Mouse (Mus musculus) liver, embryonic 14.5 days (tissue): ENCODE results near the gene S1pr1. TPM values are rescaled to one million over a fixed set of nuclear protein-coding genes. Genes with fewer than 3 reads are reported as not detected.

Experiments used
- ATAC-seq: fragments of 200-750 bp; cut with Nextera tagmentation; 2 replicates; pipeline ENCODE4 v1.8.0; 2017; ENCODE audit warnings: moderate number of reproducible peaks, mild to moderate bottlenecking, moderate library complexity; ENCODE audit not compliant: insufficient read depth
- DNase-seq, 3 experiments: peaks; one replicate each; pipeline ENCODE4 v3.0.0-alpha.2; 2012 to 2013; ENCODE audit warnings: low read depth in 3 of 3, low spot score in 3 of 3
- H3K27ac ChIP-seq: fragments of 300-500 bp; sonication (generic); 2 replicates; pipeline ENCODE4 v1.5.1; 2014; ENCODE audit warnings: moderate library complexity, mild to moderate bottlenecking, control low read depth, inconsistent platforms
- H3K27me3 ChIP-seq: fragments of 300-500 bp; sonication (generic); 2 replicates; pipeline ENCODE4 v1.6.1; 2014; ENCODE audit warnings: mild to moderate bottlenecking, low read length, moderate library complexity; ENCODE audit not compliant: control insufficient read depth, insufficient read depth
- H3K36me3 ChIP-seq: fragments of 300-500 bp; sonication (generic); replicated peaks from 2 replicates; pipeline ENCODE4 v1.6.1; 2014; ENCODE audit warnings: low read depth; ENCODE audit not compliant: control insufficient read depth, insufficient read depth
- H3K4me1 ChIP-seq, 2 experiments: fragments of 200-500 bp in 1 of 2; fragments of 300-500 bp in 1 of 2; sonication (generic) in 1 of 2; replicated peaks; 2 replicates each; pipeline ENCODE4 v1.6.1; 2012 to 2014; ENCODE audit warnings: antibody characterized with exemption in 1 of 2, inconsistent platforms in 1 of 2, low read length in 1 of 2; ENCODE audit not compliant: control insufficient read depth in 2 of 2, insufficient read depth in 2 of 2
- H3K4me2 ChIP-seq: fragments of 300-500 bp; sonication (generic); 2 replicates; pipeline ENCODE4 v1.6.1; 2014; ENCODE audit warnings: low read depth, mild to moderate bottlenecking, control low read depth, moderate library complexity
- H3K4me3 ChIP-seq, 2 experiments: fragments of 200-500 bp in 1 of 2; fragments of 300-500 bp in 1 of 2; sonication (generic) in 1 of 2; 2 replicates each; pipeline ENCODE4 v1.5.1; 2012 to 2014; ENCODE audit warnings: low read depth in 2 of 2, low read length in 2 of 2, mild to moderate bottlenecking in 2 of 2, control low read depth in 1 of 2, inconsistent platforms in 1 of 2, moderate library complexity in 1 of 2; ENCODE audit not compliant: insufficient read depth in 1 of 2
- H3K9ac ChIP-seq: fragments of 300-500 bp; sonication (generic); replicated peaks from 2 replicates; pipeline ENCODE4 v1.6.1; 2014; ENCODE audit warnings: mild to moderate bottlenecking, control low read depth, moderate library complexity
- H3K9me3 ChIP-seq: fragments of 300-500 bp; sonication (generic); 2 replicates; pipeline ENCODE4 v1.6.1; 2016; ENCODE audit warnings: low read length, mixed read lengths; ENCODE audit not compliant: control insufficient read depth
- CTCF ChIP-seq: IDR thresholded peaks from 2 replicates; pipeline ENCODE4 v1.5.1; 2016; ENCODE audit warnings: antibody characterized with exemption, low read depth, control low read depth
- EP300 ChIP-seq: IDR thresholded peaks from 2 replicates; pipeline ENCODE4 v1.6.1; 2016; ENCODE audit warnings: antibody characterized with exemption, low read depth
- WGBS: fragments of 180-500 bp; shearing (Covaris S2); extraction: QIAGEN DNeasy Blood & Tissue Kit; methylation state at CpG from one replicate; pipeline ENCODE4 v1.1.7; 2014; ENCODE audit not compliant: insufficient replicate concordance; 5-methylcytosine and 5-hydroxymethylcytosine counted together
- polyA plus RNA-seq, 2 experiments: library from polyadenylated mRNA; depleted of rRNA in 1 of 2; stranded (reverse) in 1 of 2; unstranded in 1 of 2; fragments of >200 nt; fragmentation: Nextera tagmentation in 1 of 2; extraction: Ambion mirVana in 1 of 2; gene quantifications; 2 replicates each; pipeline versions ENCODE4 v1.2.1 to v1.2.3; 2012 to 2014

Gene S1pr1
- polyA plus RNA-seq, 2 experiments: 5.6 to 5.9 TPM

DNA sequence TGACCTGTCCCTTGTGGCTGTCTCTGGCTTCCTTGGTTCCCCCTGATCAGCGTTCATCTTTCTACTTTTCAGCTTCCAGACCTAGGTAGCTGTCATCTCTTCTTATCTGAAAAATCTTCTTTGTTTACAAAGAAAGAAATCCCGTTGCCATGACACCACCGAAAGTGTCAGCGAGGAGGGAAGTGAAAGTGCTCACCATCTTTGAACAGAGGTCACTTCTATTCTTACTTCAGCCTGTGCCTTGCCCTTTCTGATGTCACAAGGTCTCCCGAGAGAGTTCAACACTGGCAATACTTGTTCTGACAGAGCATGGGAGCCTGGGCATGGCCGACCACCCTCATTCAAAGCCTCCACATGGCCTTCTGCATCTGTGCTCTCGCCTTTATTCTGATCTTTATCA is 14.3 kb upstream of the S1pr1 start:
- no peak for ATAC-seq
- no peaks in the 10 kb centered on the region for H3K36me3 ChIP-seq
- H3K27me3 ChIP-seq: no peaks in the 10 kb centered on the region
- no peaks in the 10 kb centered on the region for H3K4me1 ChIP-seq
- no peak for DNase-seq
- H3K9ac ChIP-seq: no peak overlapping the region
- H3K27ac ChIP-seq: no peak overlapping the region
- H3K4me2 ChIP-seq: no peak overlapping the region
- no peak overlapping the region for H3K4me3 ChIP-seq
- H3K9me3 ChIP-seq: no peaks in the 10 kb centered on the region
- 48% methylated on average over 7 of the region's 7 CpGs for WGBS
- TF ChIP-seq CTCF (no peak), EP300 (no peak)

DNA sequence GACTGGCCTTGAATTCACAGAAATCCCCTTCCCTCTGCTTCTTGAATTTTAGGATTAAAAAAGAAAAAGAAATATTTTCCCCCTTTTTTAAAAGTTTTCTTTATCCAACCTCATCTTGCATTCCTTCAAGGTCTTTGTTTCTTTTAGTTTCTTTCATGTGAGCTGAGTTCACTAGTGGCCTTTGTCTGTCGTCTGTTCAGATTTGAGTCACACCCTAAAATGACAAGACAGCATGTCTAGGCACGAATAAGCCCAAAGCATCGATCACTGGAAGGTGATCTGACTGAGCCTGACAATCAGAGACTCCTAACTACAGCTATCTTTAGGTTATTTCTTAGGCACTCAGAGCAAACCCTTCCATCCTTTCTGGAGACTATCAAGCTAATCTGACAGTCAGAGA is 13.3 kb upstream of the S1pr1 start:
- no peak overlapping the region for H3K4me3 ChIP-seq
- 49% methylated on average over 3 of the region's 3 CpGs for WGBS
- no peak overlapping the region for H3K4me2 ChIP-seq
- no peak overlapping the region for H3K27ac ChIP-seq
- no peaks in the 10 kb centered on the region for H3K4me1 ChIP-seq
- no peak overlapping the region for H3K9ac ChIP-seq
- H3K9me3 ChIP-seq: no peaks in the 10 kb centered on the region
- DNase-seq (no peak), ATAC-seq (no peak)
- no peaks in the 10 kb centered on the region for H3K36me3 ChIP-seq
- TF ChIP-seq EP300: no peak
- no peak for TF ChIP-seq CTCF
- H3K27me3 ChIP-seq: no peaks in the 10 kb centered on the region

GRCm38 (mm10) chr3:115718886-115719285 is 4.0 kb upstream of the S1pr1 start:
- DNase-seq (no peak), ATAC-seq (no peak)
- no peak for TF ChIP-seq CTCF
- no peak for TF ChIP-seq EP300
- no peaks in the 10 kb centered on the region for H3K9me3 ChIP-seq
- no peak overlapping the region for H3K9ac ChIP-seq
- H3K4me1 ChIP-seq: peaks cover 13 to 15% of the 10 kb centered on the region in 2 experiments
- H3K4me3 ChIP-seq: no peak overlapping the region
- no peaks in the 10 kb centered on the region for H3K36me3 ChIP-seq
- no peak overlapping the region for H3K4me2 ChIP-seq
- WGBS: 60% methylated on average over 6 of the region's 6 CpGs
- H3K27ac ChIP-seq: no peak overlapping the region
- H3K27me3 ChIP-seq: no peaks in the 10 kb centered on the region

DNA sequence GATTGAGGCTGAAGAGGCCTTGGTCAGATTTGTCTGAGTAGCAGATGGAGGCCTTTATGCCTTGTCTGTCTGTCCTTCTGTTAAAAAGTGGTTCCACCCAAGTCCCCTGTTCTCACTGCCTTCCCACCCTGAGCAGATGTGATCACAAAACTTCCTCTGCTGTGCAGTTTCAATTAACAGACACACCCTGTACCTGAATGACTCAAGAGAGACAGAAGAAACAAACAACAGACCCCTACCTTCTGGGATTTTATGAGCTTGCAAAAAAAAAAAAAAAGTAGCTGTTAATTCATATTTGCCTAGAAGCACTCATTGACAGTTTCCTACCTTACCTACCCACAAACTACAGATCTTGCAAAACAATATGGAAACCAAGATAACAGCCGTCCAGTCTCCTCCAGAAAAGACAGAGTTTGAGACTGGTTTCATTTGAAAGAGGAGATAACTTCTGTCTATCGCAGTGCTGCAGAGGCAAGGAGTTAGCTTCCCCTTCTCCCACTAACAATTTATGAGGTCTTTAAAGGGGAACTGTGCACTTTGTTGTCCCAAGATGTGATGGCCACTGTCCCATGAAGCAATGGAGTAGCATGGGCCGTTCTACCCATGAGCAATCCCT is 1.1 kb upstream of the S1pr1 start:
- H3K9ac ChIP-seq: no peak overlapping the region; the same call in 1 of the 2 replicates
- WGBS: 10% methylated on average over 3 of the region's 3 CpGs
- H3K36me3 ChIP-seq: no peaks in the 10 kb centered on the region
- peak overlapping the region; percentile 99 for H3K4me2 ChIP-seq
- H3K27ac ChIP-seq: peak overlapping the region; percentile 20
- peak overlapping the region in 1 of 2 experiments; percentile 65; a peak in 2 of 4 replicates for H3K4me3 ChIP-seq
- TF ChIP-seq CTCF (no peak), EP300 (peak; percentile 63)
- H3K9me3 ChIP-seq: no peaks in the 10 kb centered on the region
- ATAC-seq (peak; percentile 71), DNase-seq (peak; percentile 37 to 57 (median 42))
- no peaks in the 10 kb centered on the region for H3K27me3 ChIP-seq
- H3K4me1 ChIP-seq: peaks cover 13 to 22% of the 10 kb centered on the region in 2 experiments

GRCm38 (mm10) chr3:115714049-115714435 is 830 bp downstream of the S1pr1 start:
- WGBS: 1% methylated on average over 5 of the region's 5 CpGs
- TF ChIP-seq CTCF (no peak), EP300 (no peak)
- H3K4me3 ChIP-seq: peak overlapping the region; percentile 65 to 66

More at GRCm38 (mm10) chr3:115714049-115714435, 830 bp downstream of the S1pr1 start:
- no peaks in the 10 kb centered on the region for H3K27me3 ChIP-seq
- H3K9me3 ChIP-seq: no peaks in the 10 kb centered on the region
- no peaks in the 10 kb centered on the region for H3K36me3 ChIP-seq
- peaks cover 13 to 22% of the 10 kb centered on the region in 2 experiments for H3K4me1 ChIP-seq
- ATAC-seq (no peak), DNase-seq (no peak)
- peak overlapping the region; percentile 42 for H3K9ac ChIP-seq
- no peak overlapping the region for H3K27ac ChIP-seq
- H3K4me2 ChIP-seq: peak overlapping the region; percentile 99
